Mouse (Mus musculus) midbrain, embryonic 10.5 days (tissue): ENCODE results near the gene Dnaja3. TPM values are rescaled to one million over a fixed set of nuclear protein-coding genes. Genes with fewer than 3 reads are reported as not detected.

ENCODE experiments used
- DNase-seq: peaks from one replicate; pipeline ENCODE4 v3.0.0-alpha.2; 2017; ENCODE audit warnings: low spot score
- H3K27ac ChIP-seq: fragments of 300-500 bp; sonication (generic); replicated peaks from 2 replicates; pipeline ENCODE4 v1.5.1; 2016; ENCODE audit warnings: mild to moderate bottlenecking
- H3K27me3 ChIP-seq: fragments of 300-500 bp; sonication (generic); 2 replicates; pipeline ENCODE4 v1.6.1; 2016; ENCODE audit warnings: low read depth, mild to moderate bottlenecking; ENCODE audit not compliant: poor library complexity, severe bottlenecking
- H3K36me3 ChIP-seq: fragments of 300-500 bp; sonication (generic); 2 replicates; pipeline ENCODE4 v1.6.1; 2016; ENCODE audit warnings: mild to moderate bottlenecking, moderate library complexity
- H3K4me1 ChIP-seq: fragments of 300-500 bp; sonication (generic); 2 replicates; pipeline ENCODE4 v1.6.1; 2016
- H3K4me3 ChIP-seq: fragments of 300-500 bp; sonication (generic); 2 replicates; pipeline ENCODE4 v1.5.1; 2016; ENCODE audit warnings: mild to moderate bottlenecking, moderate library complexity
- H3K9me3 ChIP-seq: fragments of 300-500 bp; sonication (generic); replicated peaks from 2 replicates; pipeline ENCODE4 v1.6.1; 2016; ENCODE audit warnings: mild to moderate bottlenecking
- whole genome bisulfite sequencing: fragments of 180-500 bp; shearing (Covaris S2); methylation state at CpG from one replicate; pipeline ENCODE4 v1.1.7; 2016; 5-methylcytosine and 5-hydroxymethylcytosine counted together
- polyA plus RNA-seq: library from polyadenylated mRNA; unstranded; fragments of >200 nt; fragmentation: Nextera tagmentation; extraction: Ambion mirVana; gene quantifications from 2 replicates; pipeline ENCODE4 v1.2.1, GENCODE M21; 2016

Gene Dnaja3
- polyA plus RNA-seq, 1 experiment from 2014 or later: 66.1 TPM

GRCm38 (mm10) chr16:4599616-4600015 is 40.2 kb upstream of the Dnaja3 start:
- Histone ChIP-seq H3K9me3 (no peaks in the 10 kb centered on the region), H3K27ac (peak overlapping the region; percentile 99), H3K4me3 (no peak overlapping the region), H3K36me3 (0 out of 2 replicates have a peak, but pooled peaks cover 10% of the 10 kb centered on the region), H3K27me3 (no peaks in the 10 kb centered on the region), H3K4me1 (peaks cover 95% of the 10 kb centered on the region)
- peak; percentile 11 for DNase-seq
- WGBS: 86% methylated on average over 3 of the region's 3 CpGs

DNA sequence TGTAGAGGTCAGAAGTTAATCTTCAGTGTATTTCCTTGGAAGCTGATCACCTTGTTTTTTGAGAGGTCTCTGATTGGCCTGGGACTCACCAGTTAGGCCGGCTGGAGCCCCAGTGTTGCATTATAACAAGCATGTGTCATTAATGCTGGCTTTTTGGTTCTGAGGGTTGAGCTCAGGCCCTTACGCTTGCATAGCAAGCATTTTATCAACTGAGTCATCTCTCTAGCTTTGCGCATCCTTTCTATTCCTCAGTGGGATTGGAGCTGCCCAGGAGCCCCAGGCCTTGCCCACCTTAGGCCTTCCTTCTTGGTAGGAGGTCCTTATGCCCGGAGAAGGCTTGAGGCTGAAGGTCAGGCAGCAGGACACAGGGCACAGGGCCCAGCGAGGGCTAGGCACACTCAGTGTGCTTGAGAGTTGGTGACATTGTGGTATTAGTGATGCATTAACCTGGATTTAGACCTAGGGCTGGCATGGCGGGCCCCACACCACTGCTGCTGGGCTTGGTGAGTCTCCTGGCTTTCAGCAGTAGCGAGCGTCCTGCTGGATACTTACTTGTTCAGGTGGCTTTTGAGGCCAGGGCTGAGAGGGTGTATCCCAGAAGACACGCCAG is 39.0 kb upstream of the Dnaja3 start:
- no peak for DNase-seq

GRCm38 (mm10) chr16:4602189-4602588 is 37.6 kb upstream of the Dnaja3 start:
- Histone ChIP-seq H3K36me3 (0 out of 2 replicates have a peak, but pooled peaks cover 10% of the 10 kb centered on the region), H3K4me3 (0 out of 2 replicates have a peak overlapping the region, but pooled peaks have one; percentile 4)
- no peak for DNase-seq

More for the DNA sequence above, 39.0 kb upstream of the Dnaja3 start:
- Histone ChIP-seq H3K36me3 (0 out of 2 replicates have a peak, but pooled peaks cover 10% of the 10 kb centered on the region), H3K27ac (peak overlapping the region; percentile 30), H3K4me3 (no peak overlapping the region), H3K27me3 (no peaks in the 10 kb centered on the region), H3K4me1 (peaks cover 100% of the 10 kb centered on the region), H3K9me3 (no peaks in the 10 kb centered on the region)
- 86% methylated on average over 9 of the region's 9 CpGs for WGBS

GRCm38 (mm10) chr16:4602766-4603452 is 36.9 kb upstream of the Dnaja3 start:
- no peak for DNase-seq
- no peaks in the 10 kb centered on the region for H3K27me3 ChIP-seq
- H3K36me3 ChIP-seq: 0 out of 2 replicates have a peak, but pooled peaks cover 7% of the 10 kb centered on the region
- peak overlapping the region; percentile 72 for H3K27ac ChIP-seq
- H3K4me3 ChIP-seq: peak overlapping the region; percentile 19
- 46% methylated on average over 7 of the region's 7 CpGs for WGBS
- H3K4me1 ChIP-seq: peaks cover 100% of the 10 kb centered on the region
- no peaks in the 10 kb centered on the region for H3K9me3 ChIP-seq

More at GRCm38 (mm10) chr16:4602189-4602588, 37.6 kb upstream of the Dnaja3 start:
- WGBS: 37% methylated on average over 3 of the region's 3 CpGs
- Histone ChIP-seq H3K9me3 (no peaks in the 10 kb centered on the region), H3K27me3 (no peaks in the 10 kb centered on the region), H3K4me1 (peaks cover 100% of the 10 kb centered on the region), H3K27ac (peak overlapping the region; percentile 72)

DNA sequence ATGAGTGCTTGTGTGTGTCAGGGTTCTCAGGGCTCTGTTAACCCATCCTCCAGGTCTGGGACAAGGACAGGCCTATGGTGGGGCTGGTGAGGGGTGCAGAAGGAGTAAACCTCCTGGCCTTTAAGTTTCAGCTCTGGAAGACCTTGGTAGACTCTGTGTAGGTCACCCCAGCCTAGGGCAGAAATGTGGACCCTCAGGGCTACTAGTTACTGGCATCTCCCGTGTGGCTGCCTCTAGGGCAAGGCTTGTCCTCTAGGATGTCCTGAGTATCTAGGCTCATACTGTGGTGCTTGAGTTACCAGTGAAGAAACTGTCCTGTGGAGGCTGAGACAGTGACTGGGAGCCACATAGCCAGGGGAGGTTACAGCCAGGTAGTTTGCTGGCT is 36.3 kb upstream of the Dnaja3 start:
- Histone ChIP-seq H3K4me3 (peak overlapping the region; percentile 19; the same call in 1 of the 2 replicates), H3K27ac (peak overlapping the region; percentile 72), H3K9me3 (no peaks in the 10 kb centered on the region), H3K27me3 (no peaks in the 10 kb centered on the region), H3K4me1 (peaks cover 98% of the 10 kb centered on the region), H3K36me3 (peaks cover 8% of the 10 kb centered on the region)
- WGBS: 77% methylated on average over 1 of the region's 1 CpGs
- DNase-seq: no peak

DNA sequence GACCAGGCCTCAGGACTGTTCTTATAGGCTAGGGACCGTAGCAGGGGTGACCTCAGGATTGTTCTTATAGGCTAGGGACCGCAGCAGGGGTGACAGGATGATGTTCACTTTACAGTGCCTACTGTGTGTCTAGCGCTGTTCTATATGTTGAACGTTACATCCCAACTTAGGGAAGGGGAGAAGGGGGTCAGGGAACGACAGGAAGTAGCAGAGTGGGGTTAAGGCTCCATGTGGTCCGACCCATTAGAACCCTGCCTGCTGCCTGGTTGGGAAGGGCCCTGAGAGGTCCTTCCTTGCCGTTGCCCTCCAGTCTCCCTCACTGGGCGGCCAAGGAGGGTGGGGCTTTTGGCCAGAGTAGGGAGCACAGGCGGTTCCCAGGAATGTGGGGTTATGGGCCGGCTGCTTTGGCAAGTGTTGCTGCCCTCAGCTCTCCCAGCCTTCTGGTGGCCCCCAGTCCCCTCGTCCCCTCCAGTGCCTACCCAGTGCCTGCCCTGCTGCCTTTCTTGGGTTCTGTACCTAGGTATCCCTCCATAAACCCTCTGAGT is 35.4 kb upstream of the Dnaja3 start:
- H3K4me1 ChIP-seq: peaks cover 89% of the 10 kb centered on the region
- DNase-seq: no peak
- no peak overlapping the region for H3K4me3 ChIP-seq
- WGBS: 73% methylated on average over 11 of the region's 11 CpGs
- H3K9me3 ChIP-seq: no peaks in the 10 kb centered on the region
- H3K27me3 ChIP-seq: no peaks in the 10 kb centered on the region
- H3K27ac ChIP-seq: peak overlapping the region; percentile 72
- H3K36me3 ChIP-seq: peaks cover 17% of the 10 kb centered on the region

DNA sequence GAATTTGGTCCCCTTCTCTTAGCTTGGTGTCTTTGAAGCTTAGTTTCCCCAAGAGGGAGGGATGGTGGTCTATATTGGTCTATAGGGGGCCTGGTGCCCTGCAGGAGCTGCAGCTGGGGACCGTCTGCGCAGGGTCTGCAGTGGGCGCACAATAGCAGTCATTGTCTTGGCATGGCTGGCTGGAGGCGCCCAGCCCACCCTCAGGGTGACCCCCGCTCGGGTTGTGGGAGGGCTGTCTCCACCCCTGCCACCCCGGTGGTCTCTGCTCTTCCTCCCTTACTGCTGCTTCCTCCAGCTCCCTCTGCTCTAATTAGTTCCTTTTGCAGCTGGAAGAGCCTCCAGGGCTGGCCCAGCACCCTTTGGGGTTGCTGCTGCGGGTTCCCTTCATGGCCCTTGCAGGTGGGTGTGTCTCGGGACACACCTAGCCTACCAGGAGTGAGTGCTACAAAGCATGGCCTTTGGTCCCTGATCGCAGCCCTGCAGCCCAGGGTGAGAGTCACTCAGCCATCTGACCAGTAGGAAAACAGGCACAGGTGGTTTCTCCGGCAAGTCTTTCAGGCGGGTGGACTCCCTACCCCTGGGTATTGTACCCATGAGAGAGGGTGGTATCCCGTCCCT is 34.2 kb upstream of the Dnaja3 start:
- DNase-seq: no peak
- WGBS: 59% methylated on average over 13 of the region's 13 CpGs
- Histone ChIP-seq H3K27me3 (no peaks in the 10 kb centered on the region), H3K4me3 (peak overlapping the region; percentile 1; the same call in 1 of the 2 replicates), H3K27ac (peak overlapping the region; percentile 72), H3K9me3 (no peaks in the 10 kb centered on the region), H3K36me3 (peaks cover 24% of the 10 kb centered on the region), H3K4me1 (peaks cover 76% of the 10 kb centered on the region)

GRCm38 (mm10) chr16:4606431-4607084 is 33.2 kb upstream of the Dnaja3 start:
- H3K36me3 ChIP-seq: peaks cover 33% of the 10 kb centered on the region
- H3K4me1 ChIP-seq: peaks cover 67% of the 10 kb centered on the region
- no peaks in the 10 kb centered on the region for H3K27me3 ChIP-seq
- H3K9me3 ChIP-seq: no peaks in the 10 kb centered on the region
- 48% methylated on average over 5 of the region's 5 CpGs for WGBS
- peak overlapping the region; percentile 72 for H3K27ac ChIP-seq
- no peak for DNase-seq
- H3K4me3 ChIP-seq: no peak overlapping the region

- no peaks in the 10 kb centered on the region for H3K27me3 ChIP-seq
- H3K27ac ChIP-seq: no peak overlapping the region
- H3K36me3 ChIP-seq: peaks cover 47% of the 10 kb centered on the region
- DNase-seq: peak; percentile 77
- 63% methylated on average over 9 of the region's 9 CpGs for WGBS
- peaks cover 52% of the 10 kb centered on the region for H3K4me1 ChIP-seq
- no peaks in the 10 kb centered on the region for H3K9me3 ChIP-seq
- no peak overlapping the region for H3K4me3 ChIP-seq
Measured at GRCm38 (mm10) chr16:4607818-4608531, 31.8 kb upstream of the Dnaja3 start.

- Histone ChIP-seq H3K27me3 (no peaks in the 10 kb centered on the region), H3K9me3 (no peaks in the 10 kb centered on the region), H3K4me3 (no peak overlapping the region), H3K27ac (no peak overlapping the region), H3K4me1 (peaks cover 46% of the 10 kb centered on the region), H3K36me3 (peaks cover 53% of the 10 kb centered on the region)
- no peak for DNase-seq
- WGBS: 88% methylated on average over 19 of the region's 19 CpGs
Measured at GRCm38 (mm10) chr16:4608532-4609059, 31.2 kb upstream of the Dnaja3 start.

GRCm38 (mm10) chr16:4611193-4611592 is 28.6 kb upstream of the Dnaja3 start:
- peaks cover 79% of the 10 kb centered on the region for H3K36me3 ChIP-seq
- no peak for DNase-seq
- H3K4me3 ChIP-seq: no peak overlapping the region
- no peak overlapping the region for H3K27ac ChIP-seq
- no peaks in the 10 kb centered on the region for H3K27me3 ChIP-seq
- 96% methylated on average over 5 of the region's 5 CpGs for WGBS
- H3K9me3 ChIP-seq: no peaks in the 10 kb centered on the region
- peaks cover 20% of the 10 kb centered on the region for H3K4me1 ChIP-seq
